ENCODE assay signal across 9 mouse cellular contexts in the genomic region with DNA sequence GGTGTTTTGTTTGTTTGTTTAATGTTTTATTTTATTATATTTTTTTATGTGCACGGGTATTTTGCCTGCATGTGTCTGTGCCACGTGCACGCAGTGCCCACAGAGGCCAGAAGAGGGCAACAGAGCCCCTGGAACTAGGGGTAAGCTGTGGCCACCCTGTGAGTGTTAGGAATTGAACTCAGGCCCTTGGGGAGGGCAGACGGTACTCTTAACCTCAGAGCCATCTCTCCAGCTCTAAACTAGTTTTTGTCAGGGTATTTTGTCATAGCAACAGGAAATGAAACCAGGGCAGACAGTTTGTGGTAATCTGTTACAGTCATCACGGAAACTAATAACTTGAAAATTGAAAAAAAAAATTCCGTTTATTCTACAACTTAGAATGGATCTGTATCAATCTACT.
A peak's percentile ranks its signal among the peaks of the same experiment; 100 is the strongest.
DNase-seq lines count a peak whose midpoint lies in the region; ATAC-seq and TF ChIP-seq lines count a peak whose summit lies in the region.
"Had no signal": no experiment of that assay in that cellular context is flagged by ENCODE, and none has a peak within 500 bp of the region (broad histone marks: within the 10 kb centered on the region; RNA-seq: fewer than 3 reads in every experiment).

No protein-coding gene starts in this region.

- no peaks in the 10 kb centered on the region for H3K9me3 ChIP-seq in neural tube, embryonic 15.5 days (replicated peaks)
- H3K9me3 ChIP-seq in embryonic facial prominence, embryonic 11.5 days (replicated peaks; ENCODE audit: control insufficient read depth, low read length): no peaks in the 10 kb centered on the region
- H3K9me3 ChIP-seq: midbrain, embryonic 12.5 days had no signal

- H3K27ac ChIP-seq in neural tube, embryonic 15.5 days (replicated peaks): no peak overlapping the region
- no peak overlapping the region for H3K27ac ChIP-seq in embryonic facial prominence, embryonic 11.5 days (replicated peaks; ENCODE audit: low read depth, low read length)
- H3K27ac ChIP-seq in liver, adult 2 months (replicated peaks; ENCODE audit: insufficient read depth, low read depth, low read length): no peak overlapping the region
- H3K27ac ChIP-seq: midbrain, embryonic 12.5 days had no signal

- no peaks in the 10 kb centered on the region; the same call in 1 of the 2 replicates for H3K4me1 ChIP-seq in neural tube, embryonic 15.5 days
- H3K4me1 ChIP-seq in embryonic facial prominence, embryonic 11.5 days (ENCODE audit: control insufficient read depth, insufficient read depth, low read length): no peaks in the 10 kb centered on the region
- no peaks in the 10 kb centered on the region for H3K4me1 ChIP-seq in liver, adult 2 months (ENCODE audit: control insufficient read depth, insufficient read depth, low read length)
- H3K4me1 ChIP-seq: midbrain, embryonic 12.5 days had no signal

- no peaks in the 10 kb centered on the region for H3K79me2 ChIP-seq in liver, adult 2 months (ENCODE audit: control insufficient read depth, insufficient read depth, low read length)

- no peak for ATAC-seq in neural tube, embryonic 15.5 days (ENCODE audit: low FRiP score)
- no peak for ATAC-seq in embryonic facial prominence, embryonic 11.5 days (replicated peaks; ENCODE audit: insufficient number of reproducible peaks, low FRiP score, low TSS enrichment, low read depth)
- peak; percentile 78 for ATAC-seq in inflammation-experienced regulatory T-cells, adult 6 months
- ATAC-seq in erythroid progenitor cell, adult 5-6 weeks (replicated peaks; ENCODE audit: low FRiP score, poor library complexity, severe bottlenecking): no peak

- H3K36me3 ChIP-seq in neural tube, embryonic 15.5 days: no peaks in the 10 kb centered on the region
- H3K36me3 ChIP-seq in embryonic facial prominence, embryonic 11.5 days (replicated peaks; ENCODE audit: control insufficient read depth, insufficient read depth, low read depth, low read length): no peaks in the 10 kb centered on the region
- H3K36me3 ChIP-seq in liver, adult 2 months (ENCODE audit: control insufficient read depth, insufficient read depth, low read length): no peaks in the 10 kb centered on the region
- H3K36me3 ChIP-seq: midbrain, embryonic 12.5 days had no signal

- WGBS in neural tube, embryonic 15.5 days: 63% methylated on average over 6 of the region's 6 CpGs
- 61% methylated on average over 6 of the region's 6 CpGs for WGBS in embryonic facial prominence, embryonic 11.5 days
- WGBS in liver, adult 2 months: 62% methylated on average over 6 of the region's 6 CpGs

- peak; percentile 91 for TF ChIP-seq CTCF in liver, adult 2 months (IDR thresholded peaks at IDR 0.05; ENCODE audit: low read depth, low read length)

- H3K27me3 ChIP-seq in neural tube, embryonic 15.5 days (replicated peaks): no peaks in the 10 kb centered on the region
- H3K27me3 ChIP-seq in embryonic facial prominence, embryonic 11.5 days (ENCODE audit: control insufficient read depth, insufficient read depth, low read length): no peaks in the 10 kb centered on the region
- no peaks in the 10 kb centered on the region for H3K27me3 ChIP-seq in liver, adult 2 months (ENCODE audit: control insufficient read depth, insufficient read depth, low read length)
- H3K27me3 ChIP-seq: midbrain, embryonic 12.5 days had no signal

- no peak overlapping the region for H3K4me2 ChIP-seq in neural tube, embryonic 15.5 days
- no peak overlapping the region for H3K4me2 ChIP-seq in embryonic facial prominence, embryonic 11.5 days (ENCODE audit: low read depth, low read length)
- H3K4me2 ChIP-seq: midbrain, embryonic 12.5 days had no signal

- TF ChIP-seq POLR2A in liver, adult 2 months (IDR thresholded peaks at IDR 0.05; ENCODE audit: extremely low read depth, insufficient read depth, low read length): no peak

- no peak overlapping the region for H3K4me3 ChIP-seq in neural tube, embryonic 15.5 days (replicated peaks)
- H3K4me3 ChIP-seq in embryonic facial prominence, embryonic 11.5 days (ENCODE audit: low read depth, low read length): no peak overlapping the region
- no peak overlapping the region for H3K4me3 ChIP-seq in liver, adult 2 months (ENCODE audit: insufficient read depth, low read depth, low read length)
- H3K4me3 ChIP-seq: midbrain, embryonic 12.5 days had no signal

- DNase-seq in neural tube, embryonic 10.5 days (ENCODE audit: extremely low spot score, low spot score): peak; percentile 56
- DNase-seq in R1 (ENCODE audit: low read depth, low spot score): peak; percentile 58
- peak; percentile 52 for DNase-seq in embryonic facial prominence, embryonic 11.5 days (ENCODE audit: low spot score)
- peak; percentile 22 for DNase-seq in liver, adult 2 months (ENCODE audit: extremely low read depth, low read depth, low spot score)
- DNase-seq in right cerebral cortex, adult 2 months (ENCODE audit: low spot score in 2 of 2): peak; percentile 36 to 46

- H3K9ac ChIP-seq in neural tube, embryonic 15.5 days (replicated peaks): no peak overlapping the region
- H3K9ac ChIP-seq in embryonic facial prominence, embryonic 11.5 days (replicated peaks; ENCODE audit: low read length): no peak overlapping the region
- no peak overlapping the region for H3K9ac ChIP-seq in liver, adult 2 months (ENCODE audit: low read depth, low read length)
- H3K9ac ChIP-seq: midbrain, embryonic 12.5 days had no signal
